Comparison of ENCODE assay signal across 9 mouse cellular contexts in genomic region chr2:155946069-155946468, GRCm38 (mm10). TPM values are rescaled to one million over a fixed set of nuclear protein-coding genes. Genes with fewer than 3 reads are reported as not detected.
DNase-seq lines count a peak whose midpoint lies in the region; ATAC-seq and TF ChIP-seq lines count a peak whose summit lies in the region.
"Had no signal": no experiment of that assay in that cellular context is flagged by ENCODE, and none has a peak within 500 bp of the region (broad histone marks: within the 10 kb centered on the region; RNA-seq: fewer than 3 reads in every experiment).

No protein-coding gene starts in this region.

- H3K4me2 ChIP-seq in intestine, postnatal 0 days (replicated peaks; ENCODE audit: low read depth) = no peak overlapping the region
- H3K4me2 ChIP-seq in intestine, embryonic 15.5 days (replicated peaks) = no peak overlapping the region

- WGBS in intestine, postnatal 0 days = 4% methylated on average over 7 of the region's 7 CpGs
- 8% methylated on average over 7 of the region's 7 CpGs for WGBS in intestine, embryonic 15.5 days

- peak; percentile 64 for DNase-seq in G1E (ENCODE audit: low spot score)
- DNase-seq in cerebellum, adult 9-11 months = peak; percentile 41
- peak; percentile 72 for DNase-seq in gastrocnemius, adult 18-20 months (ENCODE audit: low spot score)
- peak; percentile 47 to 73 for DNase-seq in left cerebral cortex, postnatal 25 days (ENCODE audit: low spot score in 2 of 2)
- peak; percentile 24 to 50 for DNase-seq in monocyte, adult 2 months (ENCODE audit: low read depth in 1 of 2, low spot score in 2 of 2)
- DNase-seq in thymus, postnatal 10 days (ENCODE audit: low spot score in 2 of 2) = peak; percentile 22 to 78

- no peak overlapping the region for H3K27ac ChIP-seq in intestine, postnatal 0 days (ENCODE audit: low read depth, low read length)
- H3K27ac ChIP-seq in intestine, embryonic 15.5 days = no peak overlapping the region

- no peak overlapping the region for H3K9ac ChIP-seq in intestine, postnatal 0 days (ENCODE audit: low read depth, low read length)
- H3K9ac ChIP-seq in intestine, embryonic 15.5 days = no peak overlapping the region

- no peaks in the 10 kb centered on the region for H3K36me3 ChIP-seq in intestine, postnatal 0 days (ENCODE audit: control insufficient read depth, insufficient read depth)
- no peaks in the 10 kb centered on the region for H3K36me3 ChIP-seq in intestine, embryonic 15.5 days
- no peaks in the 10 kb centered on the region for H3K36me3 ChIP-seq in G1E (replicated peaks)

- H3K4me1 ChIP-seq in intestine, postnatal 0 days (replicated peaks; ENCODE audit: control insufficient read depth, insufficient read depth, low read length) = no peaks in the 10 kb centered on the region
- peaks cover 12% of the 10 kb centered on the region for H3K4me1 ChIP-seq in intestine, embryonic 15.5 days (replicated peaks)
- H3K4me1 ChIP-seq in G1E (ENCODE audit: insufficient read depth, low read depth, low read length) = peaks cover 29% of the 10 kb centered on the region

- intact Hi-C loops in left cerebral cortex, postnatal 25 days (cut with DNase I) = loop anchor here (1.0 kb wide), 1 partner anchor 98 kb away; no protein-coding TSS in a partner anchor

- no peak for ATAC-seq in intestine, postnatal 0 days
- ATAC-seq in intestine, embryonic 15.5 days = no peak; the same call in 1 of the 2 replicates
- ATAC-seq in G1E (ENCODE audit: extremely low read depth, insufficient number of reproducible peaks, low FRiP score, poor library complexity, severe bottlenecking) = no peak

- H3K9me3 ChIP-seq in intestine, postnatal 0 days (ENCODE audit: control insufficient read depth) = no peaks in the 10 kb centered on the region
- H3K9me3 ChIP-seq in intestine, embryonic 15.5 days = no peaks in the 10 kb centered on the region
- H3K9me3 ChIP-seq in G1E (replicated peaks) = no peaks in the 10 kb centered on the region

- no peaks in the 10 kb centered on the region for H3K27me3 ChIP-seq in intestine, postnatal 0 days (replicated peaks; ENCODE audit: control insufficient read depth, insufficient read depth, low read length)
- no peaks in the 10 kb centered on the region for H3K27me3 ChIP-seq in intestine, embryonic 15.5 days (replicated peaks)
- H3K27me3 ChIP-seq in G1E (ENCODE audit: insufficient read depth, low read length) = peaks cover 25% of the 10 kb centered on the region; the same call in 1 of the 2 replicates

- TF ChIP-seq CTCF in intestine, postnatal 0 days (IDR thresholded peaks at IDR 0.05; ENCODE audit: low read depth) = peak; percentile 92
- TF ChIP-seq CTCF in G1E (IDR thresholded peaks at IDR 0.05; ENCODE audit: low read depth, low read length) = peak; percentile 62

- H3K4me3 ChIP-seq in intestine, postnatal 0 days (ENCODE audit: low read depth, low read length) = no peak overlapping the region
- H3K4me3 ChIP-seq in intestine, embryonic 15.5 days (replicated peaks) = no peak overlapping the region
- no peak overlapping the region for H3K4me3 ChIP-seq in G1E (ENCODE audit: low read depth, low read length)
- H3K4me3 ChIP-seq: erythroblast, embryonic 14.5 days had no signal

RNA-seq across cellular contexts. Expression of gene Gdf5, which starts 0.9 kb away (rescaled TPM):
- 0.26 and 1.0 TPM in 2 replicates for polyA plus RNA-seq in intestine, postnatal 0 days (2015; fragmentation: Nextera tagmentation; extraction: Ambion mirVana)
- 1.2 TPM in 2 replicates for polyA plus RNA-seq in intestine, embryonic 15.5 days (2015; fragmentation: Nextera tagmentation; extraction: Ambion mirVana)
- total RNA-seq in G1E (2014; fragmentation: Nextera tagmentation) (2.2 TPM in 1 of 2 replicates, not detected in the other), G1E (2017) (0.06 and 0.11 TPM in 2 replicates)
- polyA plus RNA-seq in G1E (2012) = not detected in 2 replicates
- total RNA-seq in gastrocnemius, adult 18-20 months (2021) = under 1 TPM in 1 of 2 experiments, not detected in 1; 0.38 TPM
- total RNA-seq in left cerebral cortex, postnatal 25 days (2021) = under 1 TPM in 1 of 2 experiments, not detected in 1; 0.23 TPM
- polyA plus RNA-seq: erythroblast, embryonic 14.5 days had no signal

RNA-seq across cellular contexts. Expression of gene Gm15557, which starts 5.5 kb away (rescaled TPM):
- polyA plus RNA-seq in intestine, postnatal 0 days (2015; fragmentation: Nextera tagmentation; extraction: Ambion mirVana) = not detected in 2 replicates
- not detected in 2 replicates for polyA plus RNA-seq in intestine, embryonic 15.5 days (2015; fragmentation: Nextera tagmentation; extraction: Ambion mirVana)
- total RNA-seq in G1E (2014; fragmentation: Nextera tagmentation) (0.60 TPM in 1 of 2 replicates, not detected in the other), G1E (2017) (0.11 TPM in 1 of 2 replicates, not detected in the other)
- polyA plus RNA-seq in G1E (2012) = 0.05 and 0.06 TPM in 2 replicates
- total RNA-seq in gastrocnemius, adult 18-20 months (2021) = not detected
- not detected for total RNA-seq in left cerebral cortex, postnatal 25 days (2021)
- polyA plus RNA-seq: erythroblast, embryonic 14.5 days had no signal

RNA-seq across cellular contexts. Expression of gene Cep250, which starts 10.2 kb away (rescaled TPM):
- polyA plus RNA-seq in intestine, postnatal 0 days (2015; fragmentation: Nextera tagmentation; extraction: Ambion mirVana) = 4.0 and 5.9 TPM in 2 replicates
- polyA plus RNA-seq in intestine, embryonic 15.5 days (2015; fragmentation: Nextera tagmentation; extraction: Ambion mirVana) = 17.0 and 18.1 TPM in 2 replicates
- 11.6 and 12.3 TPM in 2 replicates for total RNA-seq in G1E (2014; fragmentation: Nextera tagmentation)
- total RNA-seq in G1E (2017) = 49.2 and 54.7 TPM in 2 replicates
- 17.3 and 19.9 TPM in 2 replicates for polyA plus RNA-seq in G1E (2012)
- total RNA-seq in gastrocnemius, adult 18-20 months (2021) = 1 to 10 TPM; 2.7 TPM
- 10 to 100 TPM; 15.8 to 18.4 TPM for total RNA-seq in left cerebral cortex, postnatal 25 days (2021)

RNA-seq across cellular contexts. Expression of gene Uqcc1, which starts 16.0 kb away (rescaled TPM):
- 39.5 and 40.4 TPM in 2 replicates for polyA plus RNA-seq in intestine, postnatal 0 days (2015; fragmentation: Nextera tagmentation; extraction: Ambion mirVana)
- 83.7 and 88.7 TPM in 2 replicates for polyA plus RNA-seq in intestine, embryonic 15.5 days (2015; fragmentation: Nextera tagmentation; extraction: Ambion mirVana)
- total RNA-seq in G1E (2014; fragmentation: Nextera tagmentation) = 27.8 and 29.9 TPM in 2 replicates
- total RNA-seq in G1E (2017) = 35.8 and 39.1 TPM in 2 replicates
- 4.2 TPM in 2 replicates for polyA plus RNA-seq in G1E (2012)
- total RNA-seq in gastrocnemius, adult 18-20 months (2021) = 100 to 1,000 TPM; 155 to 182 TPM
- 10 to 100 TPM; 59.7 to 61.8 TPM for total RNA-seq in left cerebral cortex, postnatal 25 days (2021)
